Mouse (Mus musculus): ENCODE measurements around the gene Otulinl. TPM values are rescaled to one million over a fixed set of nuclear protein-coding genes. Genes with fewer than 3 reads are reported as not detected.

Otulinl gene
- total RNA-seq, 1 experiment, result 1.7 TPM

DNA sequence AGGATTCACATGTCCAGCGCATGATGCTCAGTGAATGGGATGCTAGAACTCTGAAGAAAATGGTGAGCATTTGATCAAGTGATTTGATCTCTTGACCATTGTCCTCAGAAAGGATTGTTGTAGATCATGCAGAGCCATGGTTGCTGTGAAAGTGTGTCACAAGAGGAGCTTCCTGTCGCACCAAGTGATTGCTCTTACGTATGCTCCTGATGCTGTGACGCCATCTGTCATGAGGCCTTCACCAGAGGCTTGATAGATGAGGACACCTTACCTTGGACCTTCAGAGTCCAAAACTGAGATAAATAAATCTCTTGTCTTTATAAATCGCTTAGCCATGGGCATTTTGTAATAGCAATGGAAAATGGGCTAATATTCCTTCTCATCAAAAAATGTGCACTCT lies 16.3 kb upstream of the Otulinl start:
- Histone ChIP-seq H3K9ac (ENCODE audit: insufficient read depth, low read depth, low read length, poor library complexity, severe bottlenecking) (no peak overlapping the region), H3K36me3 (ENCODE audit: control insufficient read depth, insufficient read depth, low read length, poor library complexity, severe bottlenecking) (no peaks in the 10 kb centered on the region), H3K9me3 (ENCODE audit: control insufficient read depth, insufficient read depth, low read depth, low read length) (no peaks in the 10 kb centered on the region), H3K4me3 (ENCODE audit: insufficient read depth in 1 of 2, low read depth in 1 of 2, low read length in 2 of 2, poor library complexity in 1 of 2, severe bottlenecking in 1 of 2) (no peak overlapping the region), H3K27ac (ENCODE audit: insufficient read depth, low read depth, low read length, poor library complexity, severe bottlenecking) (no peak overlapping the region), H3K4me1 (ENCODE audit: control insufficient read depth in 2 of 2, insufficient read depth in 2 of 2, low read length in 2 of 2, poor library complexity in 1 of 2) (no peaks in the 10 kb centered on the region)
- TF ChIP-seq MAFK (IDR thresholded peaks at IDR 0.05; ENCODE audit: insufficient read depth, low read depth, low read length), result no peak
- no peak for TF ChIP-seq ZNF384 (IDR thresholded peaks at IDR 0.05; ENCODE audit: low read depth, low read length)
- TF ChIP-seq CHD2 (IDR thresholded peaks at IDR 0.05; ENCODE audit: low read depth, low read length), result no peak
- TF ChIP-seq HCFC1 (IDR thresholded peaks at IDR 0.05; ENCODE audit: borderline replicate concordance, insufficient read depth, low read length), result no peak
- TF ChIP-seq ZC3H11A (IDR thresholded peaks at IDR 0.05; ENCODE audit: borderline replicate concordance, low read depth, low read length), result no peak
- DNase-seq (ENCODE audit: low read depth, low spot score), result no peak
- in situ Hi-C loops (cut with MboI; ENCODE audit: low sequenced_read_pairs in 2 of 2, unreplicated experiment in 2 of 2), result no loop called here

DNA sequence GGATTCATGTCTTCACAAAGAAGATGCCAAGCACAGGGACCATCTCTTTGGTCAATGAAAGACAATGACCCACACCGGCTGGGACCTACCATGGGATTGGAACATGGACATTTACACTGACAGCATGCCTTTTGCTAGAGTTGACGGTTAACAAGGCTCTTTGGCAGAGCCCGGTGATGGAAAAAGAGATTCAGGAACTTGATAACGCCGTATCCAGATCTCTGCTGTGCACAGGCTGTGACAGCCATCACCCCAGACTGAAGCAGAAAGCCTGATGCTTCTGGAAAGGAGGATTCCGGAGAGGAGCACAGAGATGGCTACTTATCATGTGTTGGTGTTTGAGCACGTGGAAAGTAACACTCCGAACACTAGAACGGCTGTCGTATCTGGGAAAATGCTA lies 11.9 kb upstream of the Otulinl start:
- in situ Hi-C loops (cut with MboI; ENCODE audit: low sequenced_read_pairs in 2 of 2, unreplicated experiment in 2 of 2), result no loop called here
- no peak for TF ChIP-seq ZC3H11A (IDR thresholded peaks at IDR 0.05; ENCODE audit: borderline replicate concordance, low read depth, low read length)
- TF ChIP-seq CHD2 (IDR thresholded peaks at IDR 0.05; ENCODE audit: low read depth, low read length), result no peak
- no peak for TF ChIP-seq MAFK (IDR thresholded peaks at IDR 0.05; ENCODE audit: insufficient read depth, low read depth, low read length)
- TF ChIP-seq ZNF384 (IDR thresholded peaks at IDR 0.05; ENCODE audit: low read depth, low read length), result no peak
- no peak for TF ChIP-seq HCFC1 (IDR thresholded peaks at IDR 0.05; ENCODE audit: borderline replicate concordance, insufficient read depth, low read length)
- H3K4me3 ChIP-seq (ENCODE audit: insufficient read depth in 1 of 2, low read depth in 1 of 2, low read length in 2 of 2, poor library complexity in 1 of 2, severe bottlenecking in 1 of 2), result no peak overlapping the region

DNA sequence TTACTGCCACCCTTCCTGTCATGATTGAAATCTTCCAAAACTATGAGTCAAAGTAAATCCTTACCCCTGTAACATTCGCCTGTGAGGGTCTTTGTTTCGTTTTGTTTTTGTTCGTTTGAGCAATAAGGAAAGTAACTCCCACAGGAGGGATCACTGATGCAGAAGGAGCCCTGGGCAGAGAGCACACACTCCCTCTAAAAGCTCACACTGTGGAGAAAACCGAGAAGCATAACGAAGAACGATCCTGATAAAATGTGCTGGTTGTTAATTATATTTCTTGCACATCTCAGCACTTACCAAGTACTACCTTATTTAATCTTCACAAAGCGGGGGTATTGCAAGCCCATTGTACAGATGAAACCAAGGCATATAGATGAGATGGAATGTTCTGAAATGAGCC lies 10.8 kb upstream of the Otulinl start:
- TF ChIP-seq ZC3H11A (IDR thresholded peaks at IDR 0.05; ENCODE audit: borderline replicate concordance, low read depth, low read length), result no peak
- TF ChIP-seq HCFC1 (IDR thresholded peaks at IDR 0.05; ENCODE audit: borderline replicate concordance, insufficient read depth, low read length), result no peak
- Histone ChIP-seq H3K9me3 (ENCODE audit: control insufficient read depth, insufficient read depth, low read depth, low read length) (no peaks in the 10 kb centered on the region), H3K4me3 (ENCODE audit: insufficient read depth in 1 of 2, low read depth in 1 of 2, low read length in 2 of 2, poor library complexity in 1 of 2, severe bottlenecking in 1 of 2) (no peak overlapping the region), H3K9ac (ENCODE audit: insufficient read depth, low read depth, low read length, poor library complexity, severe bottlenecking) (no peak overlapping the region), H3K27ac (ENCODE audit: insufficient read depth, low read depth, low read length, poor library complexity, severe bottlenecking) (no peak overlapping the region), H3K4me1 (ENCODE audit: control insufficient read depth in 2 of 2, insufficient read depth in 2 of 2, low read length in 2 of 2, poor library complexity in 1 of 2) (no peaks in the 10 kb centered on the region), H3K36me3 (ENCODE audit: control insufficient read depth, insufficient read depth, low read length, poor library complexity, severe bottlenecking) (no peaks in the 10 kb centered on the region)
- DNase-seq (ENCODE audit: low read depth, low spot score), result no peak
- in situ Hi-C loops (cut with MboI; ENCODE audit: low sequenced_read_pairs in 2 of 2, unreplicated experiment in 2 of 2), result no loop called here

More for the DNA sequence above, 11.9 kb upstream of the Otulinl start:
- Histone ChIP-seq H3K9ac (ENCODE audit: insufficient read depth, low read depth, low read length, poor library complexity, severe bottlenecking) (no peak overlapping the region), H3K36me3 (ENCODE audit: control insufficient read depth, insufficient read depth, low read length, poor library complexity, severe bottlenecking) (no peaks in the 10 kb centered on the region), H3K9me3 (ENCODE audit: control insufficient read depth, insufficient read depth, low read depth, low read length) (no peaks in the 10 kb centered on the region), H3K27ac (ENCODE audit: insufficient read depth, low read depth, low read length, poor library complexity, severe bottlenecking) (no peak overlapping the region), H3K4me1 (ENCODE audit: control insufficient read depth in 2 of 2, insufficient read depth in 2 of 2, low read length in 2 of 2, poor library complexity in 1 of 2) (no peaks in the 10 kb centered on the region)
- no peak for DNase-seq (ENCODE audit: low read depth, low spot score)

DNA sequence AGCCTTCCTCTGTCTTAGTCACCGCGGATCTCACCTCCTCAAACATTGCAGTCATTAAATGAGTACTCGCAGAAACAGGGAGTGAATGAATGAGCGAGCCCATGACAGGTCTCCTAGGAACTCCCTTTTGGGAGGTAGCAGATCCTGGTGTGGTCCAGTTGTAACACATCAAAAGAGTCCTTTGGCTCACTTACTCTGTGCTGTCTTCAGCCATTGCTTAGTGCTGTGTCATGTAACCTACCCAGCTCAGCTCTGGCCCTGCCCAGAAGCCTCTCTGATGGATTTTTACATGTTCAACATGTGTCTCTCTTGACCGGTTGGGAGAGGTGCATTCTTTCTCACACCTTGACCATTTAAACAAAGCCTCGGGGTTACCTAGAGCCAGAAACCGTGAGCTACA lies 9.8 kb upstream of the Otulinl start:
- Histone ChIP-seq H3K9ac (ENCODE audit: insufficient read depth, low read depth, low read length, poor library complexity, severe bottlenecking) (no peak overlapping the region), H3K36me3 (ENCODE audit: control insufficient read depth, insufficient read depth, low read length, poor library complexity, severe bottlenecking) (no peaks in the 10 kb centered on the region), H3K4me3 (ENCODE audit: insufficient read depth in 1 of 2, low read depth in 1 of 2, low read length in 2 of 2, poor library complexity in 1 of 2, severe bottlenecking in 1 of 2) (no peak overlapping the region), H3K9me3 (ENCODE audit: control insufficient read depth, insufficient read depth, low read depth, low read length) (no peaks in the 10 kb centered on the region), H3K27ac (ENCODE audit: insufficient read depth, low read depth, low read length, poor library complexity, severe bottlenecking) (no peak overlapping the region), H3K4me1 (ENCODE audit: control insufficient read depth in 2 of 2, insufficient read depth in 2 of 2, low read length in 2 of 2, poor library complexity in 1 of 2) (no peaks in the 10 kb centered on the region)
- TF ChIP-seq CHD2 (IDR thresholded peaks at IDR 0.05; ENCODE audit: low read depth, low read length), result no peak
- TF ChIP-seq ZNF384 (IDR thresholded peaks at IDR 0.05; ENCODE audit: low read depth, low read length), result no peak
- TF ChIP-seq MAFK (IDR thresholded peaks at IDR 0.05; ENCODE audit: insufficient read depth, low read depth, low read length), result no peak
- TF ChIP-seq ZC3H11A (IDR thresholded peaks at IDR 0.05; ENCODE audit: borderline replicate concordance, low read depth, low read length), result no peak
- no peak for TF ChIP-seq HCFC1 (IDR thresholded peaks at IDR 0.05; ENCODE audit: borderline replicate concordance, insufficient read depth, low read length)
- in situ Hi-C loops (cut with MboI; ENCODE audit: low sequenced_read_pairs in 2 of 2, unreplicated experiment in 2 of 2), result no loop called here
- no peak for DNase-seq (ENCODE audit: low read depth, low spot score)

DNA sequence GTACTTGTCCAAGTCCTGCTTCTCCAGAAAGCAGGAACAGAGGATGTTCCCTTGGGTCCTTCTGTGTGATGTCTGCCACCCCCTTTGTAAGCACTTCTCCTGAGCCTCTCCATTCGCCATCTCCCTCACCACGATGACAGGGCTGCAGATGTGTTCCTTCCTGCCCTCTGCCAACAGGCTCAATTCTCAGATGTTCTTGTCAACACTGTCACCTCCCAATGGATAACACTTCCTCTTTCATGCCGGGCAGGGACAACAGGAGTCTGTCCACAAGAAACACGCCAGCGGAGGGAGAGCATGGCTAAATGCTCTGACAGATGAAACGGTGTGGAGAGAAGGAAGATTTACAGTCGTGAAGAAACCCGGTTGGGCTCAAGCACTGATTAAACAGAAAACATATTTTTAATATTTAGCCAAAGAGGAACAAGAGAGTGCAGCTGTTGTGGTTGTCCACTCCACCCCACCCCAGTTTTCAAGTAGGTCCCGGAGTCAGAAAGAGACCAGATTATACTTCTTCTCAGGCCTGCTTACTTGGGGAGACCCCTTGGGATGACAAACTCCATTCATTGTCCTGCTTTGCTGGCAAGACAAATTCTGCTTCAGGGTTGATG lies 6.8 kb upstream of the Otulinl start:
- TF ChIP-seq CHD2 (IDR thresholded peaks at IDR 0.05; ENCODE audit: low read depth, low read length) (no peak), HCFC1 (IDR thresholded peaks at IDR 0.05; ENCODE audit: borderline replicate concordance, insufficient read depth, low read length) (no peak), ZC3H11A (IDR thresholded peaks at IDR 0.05; ENCODE audit: borderline replicate concordance, low read depth, low read length) (no peak), MAFK (IDR thresholded peaks at IDR 0.05; ENCODE audit: insufficient read depth, low read depth, low read length) (no peak), ZNF384 (IDR thresholded peaks at IDR 0.05; ENCODE audit: low read depth, low read length) (no peak)
- H3K9me3 ChIP-seq (ENCODE audit: control insufficient read depth, insufficient read depth, low read depth, low read length), result no peaks in the 10 kb centered on the region

More for the DNA sequence above, 6.8 kb upstream of the Otulinl start:
- H3K36me3 ChIP-seq (ENCODE audit: control insufficient read depth, insufficient read depth, low read length, poor library complexity, severe bottlenecking), result no peaks in the 10 kb centered on the region
- H3K9ac ChIP-seq (ENCODE audit: insufficient read depth, low read depth, low read length, poor library complexity, severe bottlenecking), result no peak overlapping the region
- no peak for DNase-seq (ENCODE audit: low read depth, low spot score)
- no peak overlapping the region for H3K4me3 ChIP-seq (ENCODE audit: insufficient read depth in 1 of 2, low read depth in 1 of 2, low read length in 2 of 2, poor library complexity in 1 of 2, severe bottlenecking in 1 of 2)
- no peak overlapping the region for H3K27ac ChIP-seq (ENCODE audit: insufficient read depth, low read depth, low read length, poor library complexity, severe bottlenecking)
- no peaks in the 10 kb centered on the region for H3K4me1 ChIP-seq (ENCODE audit: control insufficient read depth in 2 of 2, insufficient read depth in 2 of 2, low read length in 2 of 2, poor library complexity in 1 of 2)
- in situ Hi-C loops (cut with MboI; ENCODE audit: low sequenced_read_pairs in 2 of 2, unreplicated experiment in 2 of 2), result no loop called here
